Mouse (Mus musculus) liver, embryonic 14.5 days (tissue): Measurements from ENCODE around the gene Spsb2. TPM values are rescaled to one million over a fixed set of nuclear protein-coding genes. Genes with fewer than 3 reads are reported as not detected.

Experiments used
- ATAC-seq: fragments of 200-750 bp; cut with Nextera tagmentation; 2 replicates; pipeline ENCODE4 v1.8.0; 2017; ENCODE audit warnings: moderate number of reproducible peaks, mild to moderate bottlenecking, moderate library complexity; ENCODE audit not compliant: insufficient read depth
- DNase-seq, 3 experiments: peaks; one replicate each; pipeline ENCODE4 v3.0.0-alpha.2; 2012 to 2013; ENCODE audit warnings: low read depth in 3 of 3, low spot score in 3 of 3
- H3K27ac ChIP-seq: fragments of 300-500 bp; sonication (generic); 2 replicates; pipeline ENCODE4 v1.5.1; 2014; ENCODE audit warnings: moderate library complexity, mild to moderate bottlenecking, control low read depth, inconsistent platforms
- H3K27me3 ChIP-seq: fragments of 300-500 bp; sonication (generic); 2 replicates; pipeline ENCODE4 v1.6.1; 2014; ENCODE audit warnings: mild to moderate bottlenecking, low read length, moderate library complexity; ENCODE audit not compliant: control insufficient read depth, insufficient read depth
- H3K36me3 ChIP-seq: fragments of 300-500 bp; sonication (generic); replicated peaks from 2 replicates; pipeline ENCODE4 v1.6.1; 2014; ENCODE audit warnings: low read depth; ENCODE audit not compliant: control insufficient read depth, insufficient read depth
- H3K4me1 ChIP-seq, 2 experiments: fragments of 200-500 bp in 1 of 2; fragments of 300-500 bp in 1 of 2; sonication (generic) in 1 of 2; replicated peaks; 2 replicates each; pipeline ENCODE4 v1.6.1; 2012 to 2014; ENCODE audit warnings: antibody characterized with exemption in 1 of 2, inconsistent platforms in 1 of 2, low read length in 1 of 2; ENCODE audit not compliant: control insufficient read depth in 2 of 2, insufficient read depth in 2 of 2
- H3K4me2 ChIP-seq: fragments of 300-500 bp; sonication (generic); 2 replicates; pipeline ENCODE4 v1.6.1; 2014; ENCODE audit warnings: low read depth, mild to moderate bottlenecking, control low read depth, moderate library complexity
- H3K4me3 ChIP-seq, 2 experiments: fragments of 200-500 bp in 1 of 2; fragments of 300-500 bp in 1 of 2; sonication (generic) in 1 of 2; 2 replicates each; pipeline ENCODE4 v1.5.1; 2012 to 2014; ENCODE audit warnings: low read depth in 2 of 2, low read length in 2 of 2, mild to moderate bottlenecking in 2 of 2, control low read depth in 1 of 2, inconsistent platforms in 1 of 2, moderate library complexity in 1 of 2; ENCODE audit not compliant: insufficient read depth in 1 of 2
- H3K9ac ChIP-seq: fragments of 300-500 bp; sonication (generic); replicated peaks from 2 replicates; pipeline ENCODE4 v1.6.1; 2014; ENCODE audit warnings: mild to moderate bottlenecking, control low read depth, moderate library complexity
- H3K9me3 ChIP-seq: fragments of 300-500 bp; sonication (generic); 2 replicates; pipeline ENCODE4 v1.6.1; 2016; ENCODE audit warnings: low read length, mixed read lengths; ENCODE audit not compliant: control insufficient read depth
- CTCF ChIP-seq: IDR thresholded peaks from 2 replicates; pipeline ENCODE4 v1.5.1; 2016; ENCODE audit warnings: antibody characterized with exemption, low read depth, control low read depth
- EP300 ChIP-seq: IDR thresholded peaks from 2 replicates; pipeline ENCODE4 v1.6.1; 2016; ENCODE audit warnings: antibody characterized with exemption, low read depth
- WGBS: fragments of 180-500 bp; shearing (Covaris S2); extraction: QIAGEN DNeasy Blood & Tissue Kit; methylation state at CpG from one replicate; pipeline ENCODE4 v1.1.7; 2014; ENCODE audit not compliant: insufficient replicate concordance; 5-methylcytosine and 5-hydroxymethylcytosine counted together
- polyA plus RNA-seq, 2 experiments: library from polyadenylated mRNA; depleted of rRNA in 1 of 2; stranded (reverse) in 1 of 2; unstranded in 1 of 2; fragments of >200 nt; fragmentation: Nextera tagmentation in 1 of 2; extraction: Ambion mirVana in 1 of 2; gene quantifications; 2 replicates each; pipeline versions ENCODE4 v1.2.1 to v1.2.3; 2012 to 2014

Spsb2 gene
- polyA plus RNA-seq, 2 experiments: 4.7 to 5.0 TPM

- no peak overlapping the region for H3K27ac ChIP-seq
- H3K27me3 ChIP-seq: peaks cover 42% of the 10 kb centered on the region
- H3K4me1 ChIP-seq: no peaks in the 10 kb centered on the region
- no peak for DNase-seq
- H3K9ac ChIP-seq: no peak overlapping the region
- H3K4me2 ChIP-seq: no peak overlapping the region
- H3K9me3 ChIP-seq: no peaks in the 10 kb centered on the region
- no peaks in the 10 kb centered on the region for H3K36me3 ChIP-seq
- ATAC-seq: no peak
- TF ChIP-seq EP300: no peak
- TF ChIP-seq CTCF: no peak
- H3K4me3 ChIP-seq: no peak overlapping the region
- 45% methylated on average over 12 of the region's 12 CpGs for WGBS
These were observed 46.2 kb downstream of the Spsb2 start for GRCm38 (mm10) chr6:124854647-124855046.

DNA sequence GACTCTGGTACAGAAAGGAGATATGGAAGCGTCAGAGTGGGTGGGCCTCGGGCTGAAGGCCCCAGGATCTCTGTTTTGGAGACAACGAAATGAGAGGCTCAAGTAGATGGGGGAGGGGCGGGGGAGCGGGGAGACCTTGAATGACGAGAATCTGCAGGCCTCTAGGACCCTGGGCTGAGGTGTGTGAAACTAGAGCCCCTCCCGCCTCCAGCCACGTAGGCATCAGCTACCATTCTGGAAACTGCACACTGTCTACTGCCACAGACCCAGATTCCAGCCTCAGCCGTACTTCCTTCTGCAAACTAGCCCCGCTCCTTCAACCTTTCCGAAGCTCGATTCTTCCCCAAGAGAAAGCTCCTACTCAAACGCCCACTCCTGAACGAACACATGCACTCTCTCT lies 47.9 kb downstream of the Spsb2 start:
- TF ChIP-seq CTCF (no peak), EP300 (no peak)
- peak overlapping the region; percentile 65 for H3K4me2 ChIP-seq
- no peak overlapping the region for H3K4me3 ChIP-seq
- no peaks in the 10 kb centered on the region for H3K4me1 ChIP-seq
- ATAC-seq: no peak
- no peak for DNase-seq
- no peaks in the 10 kb centered on the region for H3K36me3 ChIP-seq
- no peaks in the 10 kb centered on the region for H3K9me3 ChIP-seq
- H3K9ac ChIP-seq: no peak overlapping the region
- 18% methylated on average over 14 of the region's 14 CpGs for WGBS
- peaks cover 46% of the 10 kb centered on the region for H3K27me3 ChIP-seq
- no peak overlapping the region for H3K27ac ChIP-seq

DNA sequence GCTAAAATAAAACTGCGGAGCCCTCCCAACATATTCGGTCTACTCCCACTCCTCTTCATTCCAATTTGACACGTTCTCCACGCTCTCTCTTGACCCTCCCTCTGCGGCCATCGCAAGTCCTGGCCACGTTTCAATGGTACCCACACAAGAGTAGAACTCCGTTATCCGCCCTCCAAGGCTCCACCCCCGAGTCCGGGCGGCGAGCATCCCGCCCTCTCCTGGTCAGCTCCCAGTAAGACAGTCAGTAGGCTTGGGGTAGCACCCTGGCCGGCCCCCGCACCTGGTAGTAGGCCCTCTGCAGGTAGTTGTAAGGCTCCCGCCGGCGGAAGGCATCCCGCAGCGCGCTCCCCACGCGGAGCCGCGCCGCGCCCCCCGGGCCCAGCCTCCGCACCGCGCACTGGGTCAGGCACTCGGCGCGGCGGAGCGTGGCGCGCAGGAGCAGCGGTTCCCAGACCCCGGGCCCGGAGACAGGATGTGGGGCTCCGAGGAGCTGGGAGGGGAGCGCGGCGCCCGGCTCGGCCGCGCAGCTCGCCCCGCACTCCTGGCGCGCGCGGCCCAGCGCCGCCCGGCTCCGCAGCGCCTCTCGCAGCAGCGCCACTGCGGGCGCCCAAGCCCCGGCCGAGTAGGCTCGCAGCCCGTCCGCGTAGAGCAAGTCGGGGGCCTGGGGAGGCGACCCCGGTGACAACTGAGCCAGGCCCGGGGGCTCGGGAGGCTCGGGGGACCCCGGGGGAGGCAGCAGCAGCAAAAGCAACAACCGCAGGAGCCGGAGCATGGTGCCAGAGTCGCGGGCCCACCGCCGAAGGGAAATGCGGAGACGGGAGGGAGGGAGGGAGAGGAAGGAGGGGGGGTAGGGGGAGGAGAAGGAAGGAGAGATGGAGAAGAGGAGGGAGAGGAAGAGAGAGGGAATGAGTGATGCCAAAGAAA lies 48.7 kb downstream of the Spsb2 start, which contains the start of gene P3h3:
P3h3 (minus strand) TSS at position 837 of the 924 bp plus-strand sequence.
- Histone ChIP-seq H3K36me3 (no peaks in the 10 kb centered on the region), H3K27me3 (peaks cover 52% of the 10 kb centered on the region), H3K4me2 (peak within 1 kb of the TSS; percentile 65), H3K4me3 (peak within 1 kb of the TSS; percentile 13 to 54), H3K9me3 (no peaks in the 10 kb centered on the region), H3K4me1 (no peaks in the 10 kb centered on the region), H3K27ac (no peak within 1 kb of the TSS), H3K9ac (no peak within 1 kb of the TSS)
- DNase-seq (peak in 2 of 3 experiments; percentile 9), ATAC-seq (peak; percentile 57; the same call in 1 of the 2 replicates)
- WGBS: 1% methylated on average over 83 of the region's 86 CpGs
- TF ChIP-seq EP300: no peak
- TF ChIP-seq CTCF: peak; percentile 71

DNA sequence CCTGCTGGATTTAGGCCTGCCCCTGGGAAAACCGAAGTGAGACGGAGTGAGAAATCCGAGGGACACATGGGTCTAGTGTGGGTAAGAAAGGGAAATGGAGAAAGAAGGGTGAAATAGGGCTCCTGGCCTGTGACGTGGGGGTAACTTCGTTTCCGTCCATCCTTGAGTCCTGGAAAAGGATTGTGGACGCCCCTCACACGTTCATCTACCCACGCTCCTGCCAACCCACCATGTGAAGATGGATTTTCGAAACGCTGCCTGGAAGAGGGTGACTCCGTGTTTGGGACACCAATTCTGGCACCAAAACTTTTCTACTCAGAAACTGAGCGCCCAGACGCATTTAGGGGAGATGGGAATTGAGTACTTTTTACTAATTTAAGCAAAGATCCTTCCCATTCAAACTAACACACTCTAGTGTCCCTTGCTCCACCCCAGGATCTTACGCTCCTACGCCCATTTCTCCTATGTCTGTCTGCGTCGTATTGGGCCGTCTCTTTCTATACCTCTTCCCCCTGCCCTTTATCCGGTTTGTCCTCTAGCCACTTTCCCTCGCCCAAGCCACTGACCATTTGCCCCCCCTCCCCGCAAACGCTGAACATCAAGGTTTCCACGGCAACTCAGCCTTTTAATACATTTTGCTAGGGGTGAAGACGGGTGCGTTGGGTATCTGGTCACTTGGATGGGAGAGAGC lies 49.5 kb downstream of the Spsb2 start:
- ATAC-seq: no peak
- TF ChIP-seq EP300 (no peak), CTCF (no peak)
- H3K27ac ChIP-seq: no peak overlapping the region
- peak overlapping the region; percentile 65; the same call in 1 of the 2 replicates for H3K4me2 ChIP-seq
- no peak for DNase-seq
- 22% methylated on average over 26 of the region's 26 CpGs for WGBS
- H3K4me3 ChIP-seq: peak overlapping the region in 1 of 2 experiments; percentile 6; a peak in 1 of 4 replicates
- H3K27me3 ChIP-seq: peaks cover 60% of the 10 kb centered on the region
- no peak overlapping the region for H3K9ac ChIP-seq
- H3K9me3 ChIP-seq: no peaks in the 10 kb centered on the region
- H3K4me1 ChIP-seq: no peaks in the 10 kb centered on the region
- no peaks in the 10 kb centered on the region for H3K36me3 ChIP-seq
